Mouse (Mus musculus) heart, adult 18-20 months (tissue): ENCODE data around the gene Card14. TPM values are rescaled to one million over a fixed set of nuclear protein-coding genes. Genes with fewer than 3 reads are reported as not detected.
"Not testable (repeated sequence)": the region's sequence is repeated elsewhere in the genome, so short reads cannot be mapped to it uniquely, and the experiment has no call there.

Experiments
- DNase-seq, 2 experiments: peaks; one replicate each; pipeline ENCODE4 v3.0.0; 2021 to 2022; ENCODE audit warnings: mixed read lengths in 1 of 2
- total RNA-seq, 2 experiments: library from RNA; stranded (reverse); gene quantifications; 2 replicates each; pipeline ENCODE4 v1.2.3; 2021

Card14 gene
- total RNA-seq, 2 experiments from 2014 or later = not detected

- DNase-seq = peak; percentile 94 to 97
These were observed 48.1 kb downstream of the Card14 start, which contains the start of the genes Sgsh and Slc26a11 for GRCm38 (mm10) chr11:119355443-119356385. Gene Sgsh, minus strand, starts transcription at chr11:119355536. Gene Slc26a11, plus strand, starts transcription at chr11:119355557.

- DNase-seq = no peak
These were observed 51.5 kb downstream of the Card14 start for GRCm38 (mm10) chr11:119359089-119359488.

GRCm38 (mm10) chr11:119362769-119363533 lies 55.4 kb downstream of the Card14 start:
- DNase-seq = no peak

- DNase-seq = peak; percentile 71 to 80
These were observed 56.1 kb downstream of the Card14 start for GRCm38 (mm10) chr11:119363534-119364145.

- no peak for DNase-seq
These were observed 67.9 kb downstream of the Card14 start for GRCm38 (mm10) chr11:119375425-119375824.

GRCm38 (mm10) chr11:119377326-119377725 lies 69.8 kb downstream of the Card14 start:
- no peak for DNase-seq

GRCm38 (mm10) chr11:119378551-119378950 lies 71.0 kb downstream of the Card14 start:
- DNase-seq = no peak

DNA sequence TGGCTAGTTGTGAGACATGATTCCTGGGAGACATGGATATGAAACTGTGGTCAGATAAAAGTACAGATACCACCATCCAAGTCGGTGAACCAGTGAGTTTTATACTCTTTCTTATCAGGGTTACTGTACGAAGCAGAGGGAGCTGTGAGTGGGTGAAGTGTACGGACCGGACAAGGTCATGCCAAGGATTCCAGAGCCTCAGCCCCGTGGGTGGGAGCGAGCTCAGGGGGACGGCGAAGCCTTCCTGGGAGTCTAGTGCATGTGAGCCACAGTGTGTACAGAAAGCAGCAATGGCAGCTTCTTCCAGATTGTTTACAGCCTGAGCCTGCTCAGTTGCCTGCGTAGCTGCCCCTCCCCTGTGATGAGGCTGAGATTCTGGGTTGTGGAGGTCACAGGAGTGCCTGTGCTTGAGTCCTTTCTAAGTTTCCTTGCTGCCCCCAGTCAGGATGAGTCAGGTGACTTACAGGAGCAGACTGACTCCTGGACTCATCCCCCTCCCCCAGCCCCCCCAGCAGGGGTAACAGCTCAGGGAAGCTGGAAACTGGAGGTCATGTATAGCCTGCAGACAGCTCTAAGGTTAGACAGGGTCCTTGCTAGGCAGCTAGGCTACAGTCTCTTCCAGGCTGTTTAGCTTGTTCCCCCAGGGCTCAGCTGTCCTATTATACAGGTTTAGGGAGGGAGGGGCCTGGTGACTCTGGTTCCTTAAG lies 74.2 kb downstream of the Card14 start:
- DNase-seq = no peak

GRCm38 (mm10) chr11:119382338-119382850 lies 74.8 kb downstream of the Card14 start:
- no peak for DNase-seq

GRCm38 (mm10) chr11:119384904-119385303 lies 77.3 kb downstream of the Card14 start:
- no peak for DNase-seq

- no peak for DNase-seq
These were observed 78.7 kb downstream of the Card14 start for GRCm38 (mm10) chr11:119386306-119386705.

GRCm38 (mm10) chr11:119387273-119387672 lies 79.7 kb downstream of the Card14 start:
- DNase-seq = not testable (repeated sequence)

GRCm38 (mm10) chr11:119389851-119390270 lies 82.3 kb downstream of the Card14 start:
- peak in 1 of 2 experiments; percentile 89 for DNase-seq

GRCm38 (mm10) chr11:119390271-119391231 lies 83.0 kb downstream of the Card14 start:
- peak; percentile 87 to 89 for DNase-seq

DNA sequence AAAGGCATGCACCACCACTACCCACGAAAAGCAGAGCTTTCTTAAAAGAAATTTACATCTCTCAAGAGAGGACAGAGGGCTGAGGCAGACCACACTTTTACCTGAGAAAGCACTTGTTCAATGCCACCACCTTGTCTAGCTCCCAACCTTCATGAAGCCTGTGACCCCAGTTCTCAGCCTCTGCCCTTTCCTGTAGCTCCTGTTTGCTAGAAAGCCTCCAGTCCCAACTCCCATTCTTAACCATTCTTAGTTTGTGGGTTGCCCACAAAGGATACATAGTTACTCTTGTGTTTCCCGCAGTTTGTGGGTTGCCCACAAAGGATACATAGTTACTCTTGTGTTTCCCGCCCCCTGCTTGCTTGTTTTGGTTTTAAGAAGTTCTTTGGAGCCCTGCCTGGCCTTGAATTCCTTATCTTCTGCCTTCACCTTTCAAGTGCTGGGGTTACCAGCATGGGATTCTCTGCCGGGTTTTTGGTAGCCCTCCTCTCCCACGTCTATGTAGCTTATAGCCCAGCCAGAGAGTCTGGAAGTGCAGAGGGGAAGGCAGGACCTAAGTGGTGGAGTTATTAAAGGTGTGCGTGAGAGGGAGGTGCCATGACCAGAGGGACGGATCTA lies 83.9 kb downstream of the Card14 start:
- DNase-seq = peak; percentile 17 to 26

- peak; percentile 72 to 79 for DNase-seq
These were observed 84.5 kb downstream of the Card14 start for GRCm38 (mm10) chr11:119392001-119392614.

GRCm38 (mm10) chr11:119392800-119393482 lies 85.4 kb downstream of the Card14 start, which contains the start of gene Rnf213:
Gene Rnf213, plus strand, starts transcription at chr11:119393100.
- DNase-seq = peak; percentile 85 to 87

DNA sequence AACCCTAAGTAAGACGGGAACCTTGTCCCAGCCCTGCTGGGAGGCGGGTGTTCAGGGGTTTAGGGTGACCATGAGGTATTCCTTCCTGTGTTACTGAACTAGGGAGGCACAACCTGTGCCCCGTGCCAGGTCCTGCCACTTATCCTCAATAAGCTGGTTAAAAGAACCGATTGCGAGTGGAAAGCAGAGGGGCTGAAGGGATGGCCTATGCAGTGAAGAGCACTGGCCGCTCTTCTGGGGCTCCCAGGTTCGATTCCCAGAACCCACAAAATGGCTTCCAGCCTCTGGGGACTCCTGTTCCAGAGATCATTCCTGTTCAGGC lies 85.9 kb downstream of the Card14 start:
- no peak for DNase-seq

GRCm38 (mm10) chr11:119394210-119394609 lies 86.6 kb downstream of the Card14 start:
- peak in 1 of 2 experiments; percentile 20 for DNase-seq
